Mouse (Mus musculus): ENCODE measurements around the gene N4bp2l1.

N4bp2l1 gene

DNA sequence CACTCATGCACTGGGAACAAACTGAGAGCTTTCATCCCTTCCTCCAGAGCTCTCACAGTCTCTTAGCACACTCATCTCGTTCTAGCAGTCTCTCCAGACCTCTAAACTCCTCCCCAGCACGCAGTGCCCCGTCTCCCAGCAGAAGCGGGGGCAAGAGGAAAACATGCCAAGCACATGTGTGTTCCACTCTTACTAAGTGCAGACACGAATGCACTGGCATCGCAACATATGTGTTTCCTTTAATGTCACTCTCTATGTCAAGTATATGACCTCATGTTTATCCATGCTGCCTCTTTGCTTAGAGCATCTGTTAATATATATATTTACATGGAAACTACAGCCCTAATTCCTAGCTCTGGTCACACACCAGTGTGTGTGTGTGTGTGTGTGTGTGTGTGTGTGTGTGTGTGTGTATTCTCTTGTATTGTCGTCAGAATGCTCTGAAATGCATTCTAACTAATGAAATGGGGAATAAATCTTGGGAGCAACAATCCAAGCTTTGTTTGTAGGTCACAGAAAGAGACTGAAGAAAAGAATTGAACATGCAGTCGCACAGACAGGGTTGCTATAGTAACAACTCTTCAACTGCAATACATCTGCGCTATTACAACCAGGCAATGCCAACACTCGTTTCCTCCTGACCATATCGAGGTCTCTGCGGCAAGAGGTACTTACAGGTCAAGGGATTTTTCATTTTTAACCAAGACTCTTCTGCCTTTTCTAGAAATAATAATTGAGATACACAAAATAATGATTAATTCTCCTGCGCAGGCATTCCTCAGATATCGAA lies 4.6 kb upstream of the N4bp2l1 start:
- POLR2A ChIA-PET: interaction anchor here in 1 of 4 experiments (0.6 to 1.2 kb wide), 3 partner anchors 23 to 79 kb away, joined by 3 read pairs; partner anchors contain the start of gene N4bp2l2
- CTCF ChIA-PET: interaction anchor here in 1 of 4 experiments (0.5 kb wide), 1 partner anchor 141 kb away, joined by 3 read pairs; no protein-coding TSS in a partner anchor

DNA sequence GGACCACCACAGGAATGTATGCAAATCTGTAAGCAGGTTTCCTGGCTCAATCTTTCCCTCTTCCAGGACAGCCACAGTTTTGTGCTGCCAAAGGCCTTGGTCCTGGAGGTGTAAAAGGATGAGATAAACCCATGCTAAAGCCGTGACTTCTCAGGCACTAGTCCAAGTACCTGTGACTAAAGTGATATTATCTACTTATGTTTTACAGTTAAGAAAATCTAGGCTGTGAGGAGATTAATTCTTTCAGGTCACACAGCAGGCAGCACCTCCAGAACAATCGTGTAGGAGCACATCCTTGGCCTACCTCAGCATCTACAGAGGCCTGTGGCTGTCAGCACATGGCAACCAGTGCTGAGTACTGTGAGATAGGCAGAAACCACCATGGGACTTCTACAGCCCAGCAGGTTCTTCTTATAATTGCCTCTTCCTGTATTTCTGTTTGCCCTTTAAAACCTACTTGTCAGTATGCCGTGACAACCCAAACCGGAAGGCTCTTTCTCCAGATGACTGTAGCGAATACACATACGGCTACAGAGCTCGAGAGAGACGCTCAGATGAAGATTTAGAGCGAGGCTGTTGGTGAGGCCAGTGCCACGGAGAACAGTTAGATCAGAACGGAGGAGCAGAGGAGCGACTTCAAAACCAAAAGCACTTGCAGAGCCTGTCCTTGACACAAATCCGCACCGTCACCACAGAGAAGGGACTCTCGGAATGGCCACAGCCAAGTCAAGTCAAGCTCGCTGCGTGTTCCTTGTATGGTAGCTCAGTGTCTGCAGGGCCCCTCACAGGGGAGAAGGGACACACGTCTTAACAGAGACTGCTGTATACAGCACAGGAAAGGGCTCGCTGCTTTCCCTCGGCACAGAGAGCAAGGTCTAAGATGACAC lies 3.8 kb upstream of the N4bp2l1 start:
- POLR2A ChIA-PET: interaction anchor here in 2 of 4 experiments (0.5 to 1.2 kb wide), 3 partner anchors 10 to 65 kb away, joined by 3 read pairs; partner anchors contain the start of gene N4bp2l2 (in 1 of the 2)
- CTCF ChIA-PET: no interaction called here

DNA sequence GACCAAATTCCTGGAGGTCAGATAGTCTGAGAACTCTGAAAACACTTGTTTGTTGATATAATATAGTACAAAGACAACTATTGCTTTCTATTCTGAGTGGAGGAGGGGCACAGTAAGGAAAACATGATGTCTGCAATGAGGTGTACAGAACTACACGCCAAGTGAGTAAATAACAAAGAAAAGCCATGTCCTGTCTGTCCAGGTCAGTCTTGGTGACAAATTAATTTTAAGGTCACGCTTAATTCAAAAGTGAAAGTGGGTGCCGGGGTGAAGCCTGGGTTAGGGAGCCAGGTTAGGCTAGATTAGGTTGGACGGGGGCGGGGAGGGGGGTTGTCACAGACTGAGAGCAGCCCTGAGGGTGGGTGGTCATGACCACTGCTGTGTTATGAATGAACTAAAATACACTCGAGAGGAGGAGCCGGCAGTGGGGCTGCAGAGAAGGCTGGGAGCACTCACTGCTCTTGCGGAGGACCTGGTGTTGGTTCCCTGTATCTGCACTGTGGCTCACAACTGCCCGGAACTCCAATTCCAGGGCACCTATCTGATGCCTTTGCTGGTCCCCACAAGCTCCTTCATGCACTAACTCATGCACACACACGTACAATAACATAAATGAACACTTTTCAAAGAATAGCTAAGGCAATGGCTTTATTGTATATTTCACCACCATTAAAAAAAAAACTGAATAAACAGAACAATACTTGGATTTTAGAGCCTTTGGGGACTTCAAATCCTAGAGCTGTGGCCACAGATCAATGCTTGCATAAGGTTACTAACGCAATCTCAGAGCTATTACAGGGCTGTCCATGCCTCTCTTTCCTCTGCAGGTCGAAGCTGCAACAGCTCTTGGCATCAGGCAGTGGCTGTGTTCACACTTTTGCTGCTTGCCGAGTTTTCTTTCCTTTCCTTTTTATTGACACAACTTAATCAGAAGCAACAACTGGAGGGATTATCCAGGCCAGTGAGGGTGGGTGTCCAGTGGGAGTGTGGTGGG lies 2.6 kb upstream of the N4bp2l1 start:
- ChIA-PET CTCF (interaction anchor here in 1 of 4 experiments (0.5 kb wide), 1 partner anchor 374 kb away, joined by 4 read pairs; no protein-coding TSS in a partner anchor), POLR2A (interaction anchor here in 3 of 4 experiments (0.7 to 1.8 kb wide), 5 partner anchors 11 to 112 kb away, joined by 3 to 10 read pairs (median 5); partner anchors contain the start of gene N4bp2l2 (in 1 of the 3))

DNA sequence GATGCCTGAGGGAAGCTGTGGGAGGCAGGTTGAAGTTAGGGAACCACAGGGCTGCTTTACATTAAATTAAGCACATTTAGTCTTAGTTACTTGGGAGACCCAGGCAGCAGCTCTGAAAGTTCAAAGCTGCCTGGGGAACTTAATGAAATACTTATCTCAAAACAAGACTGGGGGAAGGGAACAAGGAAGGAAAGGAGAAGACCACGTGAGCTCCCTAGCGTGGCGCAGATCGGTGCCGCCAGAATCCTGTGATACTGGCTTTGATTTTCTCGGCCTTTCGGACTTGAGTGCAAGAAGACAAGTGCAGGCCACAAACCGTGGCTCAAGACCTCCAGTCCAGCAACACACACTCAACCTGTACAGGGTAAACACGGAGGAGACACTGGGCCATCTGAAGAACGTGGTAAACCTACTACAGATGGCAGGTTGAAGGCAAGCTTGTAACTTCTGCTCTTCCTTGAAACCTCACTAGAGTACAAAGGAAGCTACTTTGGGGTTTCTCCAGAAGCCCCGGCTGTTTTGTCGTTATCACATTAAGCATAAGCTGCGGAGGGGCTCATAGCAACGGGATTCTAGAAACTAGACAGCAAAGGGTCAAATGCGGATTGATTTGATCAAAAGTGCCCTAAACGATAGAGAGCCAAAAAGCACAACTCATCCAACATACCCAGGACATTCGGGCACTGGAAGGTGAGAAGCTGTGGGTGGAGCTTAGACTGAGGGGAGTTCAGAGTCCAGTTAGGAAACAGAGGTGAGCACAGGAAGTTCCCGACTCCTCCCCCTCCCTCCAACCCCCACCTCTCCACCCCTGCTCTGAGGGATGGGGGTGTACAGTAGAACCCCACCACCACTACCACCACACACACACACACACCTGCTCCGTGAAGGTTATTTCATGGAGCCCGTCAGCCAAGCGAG lies 1.5 kb upstream of the N4bp2l1 start:
- ChIA-PET POLR2A (interaction anchor here in 3 of 4 experiments (0.7 to 2.2 kb wide), 14 partner anchors 10 to 111 kb away, joined by 3 to 12 read pairs (median 4); partner anchors contain the start of genes N4bp2l2 (in 2 of the 3) and Brca2 (in 1 of the 3)), CTCF (interaction anchor here in 1 of 4 experiments (1.1 kb wide), 1 partner anchor 378 kb away, joined by 3 read pairs; no protein-coding TSS in a partner anchor)

DNA sequence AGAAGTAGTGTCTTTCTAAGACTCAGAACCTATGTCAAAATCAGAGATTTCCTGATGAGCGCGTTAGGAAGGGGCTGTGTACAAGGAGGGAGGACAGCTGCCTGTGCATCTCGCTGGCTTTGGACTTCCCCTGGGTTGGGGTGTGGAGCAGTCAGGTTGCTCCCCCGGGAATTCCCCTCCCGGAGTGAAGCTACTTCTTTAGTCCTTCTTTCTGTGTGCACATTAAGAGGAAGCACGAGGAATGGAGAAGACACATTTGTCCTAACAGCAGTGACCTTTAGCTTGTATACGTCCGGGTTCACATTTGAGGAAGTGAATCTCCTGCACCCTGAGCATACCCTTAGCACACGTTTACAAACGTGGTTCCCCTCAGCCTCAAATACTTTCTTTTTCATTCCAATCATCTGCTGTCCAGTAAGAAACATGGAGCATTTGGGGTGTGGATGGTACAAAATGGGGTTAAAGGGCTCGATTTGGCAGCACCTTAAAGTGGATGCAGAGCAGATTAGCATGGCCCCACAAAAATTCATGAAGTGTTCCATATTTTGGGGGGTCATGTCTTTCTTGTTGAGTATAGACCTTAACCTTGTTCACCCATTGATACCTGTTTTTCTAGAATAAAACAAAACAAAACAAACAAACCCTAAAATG lies 1.5 kb downstream of the N4bp2l1 start:
- POLR2A ChIA-PET: interaction anchor here in 2 of 4 experiments (0.7 to 1.4 kb wide), 6 partner anchors 13 to 428 kb away, joined by 3 to 4 read pairs (median 4); partner anchors contain the start of gene N4bp2l2 (in 1 of the 2)
- CTCF ChIA-PET: no interaction called here

DNA sequence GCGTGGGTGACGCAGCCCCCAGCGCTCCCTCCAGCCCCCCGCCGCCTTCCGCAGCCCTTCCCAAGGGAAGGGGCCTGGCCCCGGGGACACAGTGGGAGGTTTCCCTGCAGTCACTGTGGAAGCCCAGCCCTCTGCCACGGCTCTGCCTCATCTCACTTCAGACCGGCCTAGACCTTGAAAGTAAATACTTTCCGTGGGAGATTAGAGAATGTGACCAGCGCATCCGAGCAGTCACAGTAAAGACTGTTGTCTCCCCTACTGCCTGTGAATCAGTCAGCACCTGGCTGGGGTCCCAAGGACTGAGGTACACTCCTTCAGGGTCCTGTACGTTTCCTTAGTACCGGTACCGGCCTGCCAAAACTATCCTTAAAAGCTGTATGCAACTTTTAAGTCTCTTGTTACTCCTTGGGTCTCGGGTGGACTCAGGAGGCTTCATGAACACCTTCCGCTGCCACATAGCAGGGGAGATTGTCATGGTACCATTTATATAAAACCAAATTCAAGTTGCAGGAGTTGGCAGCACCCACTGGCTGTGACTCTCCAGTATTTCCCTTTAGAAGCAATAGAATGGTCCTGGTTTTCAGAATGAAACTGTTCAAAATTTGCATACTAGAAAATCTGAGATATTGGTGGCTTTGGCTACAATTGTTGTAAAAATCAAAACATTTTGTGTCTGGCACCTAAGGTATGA lies 2.2 kb downstream of the N4bp2l1 start:
- ChIA-PET CTCF (interaction anchor here in 3 of 4 experiments (0.5 to 1.0 kb wide), 4 partner anchors 72 to 1137 kb away, joined by 3 to 8 read pairs (median 3); partner anchors contain the start of gene Brca2 (in 1 of the 3)), POLR2A (interaction anchor here in 3 of 4 experiments (0.5 to 1.7 kb wide), 17 partner anchors 11 to 774 kb away, joined by 3 to 7 read pairs (median 4); partner anchors contain the start of genes Brca2 (in 2 of the 3) and N4bp2l2 (in 2 of the 3))

DNA sequence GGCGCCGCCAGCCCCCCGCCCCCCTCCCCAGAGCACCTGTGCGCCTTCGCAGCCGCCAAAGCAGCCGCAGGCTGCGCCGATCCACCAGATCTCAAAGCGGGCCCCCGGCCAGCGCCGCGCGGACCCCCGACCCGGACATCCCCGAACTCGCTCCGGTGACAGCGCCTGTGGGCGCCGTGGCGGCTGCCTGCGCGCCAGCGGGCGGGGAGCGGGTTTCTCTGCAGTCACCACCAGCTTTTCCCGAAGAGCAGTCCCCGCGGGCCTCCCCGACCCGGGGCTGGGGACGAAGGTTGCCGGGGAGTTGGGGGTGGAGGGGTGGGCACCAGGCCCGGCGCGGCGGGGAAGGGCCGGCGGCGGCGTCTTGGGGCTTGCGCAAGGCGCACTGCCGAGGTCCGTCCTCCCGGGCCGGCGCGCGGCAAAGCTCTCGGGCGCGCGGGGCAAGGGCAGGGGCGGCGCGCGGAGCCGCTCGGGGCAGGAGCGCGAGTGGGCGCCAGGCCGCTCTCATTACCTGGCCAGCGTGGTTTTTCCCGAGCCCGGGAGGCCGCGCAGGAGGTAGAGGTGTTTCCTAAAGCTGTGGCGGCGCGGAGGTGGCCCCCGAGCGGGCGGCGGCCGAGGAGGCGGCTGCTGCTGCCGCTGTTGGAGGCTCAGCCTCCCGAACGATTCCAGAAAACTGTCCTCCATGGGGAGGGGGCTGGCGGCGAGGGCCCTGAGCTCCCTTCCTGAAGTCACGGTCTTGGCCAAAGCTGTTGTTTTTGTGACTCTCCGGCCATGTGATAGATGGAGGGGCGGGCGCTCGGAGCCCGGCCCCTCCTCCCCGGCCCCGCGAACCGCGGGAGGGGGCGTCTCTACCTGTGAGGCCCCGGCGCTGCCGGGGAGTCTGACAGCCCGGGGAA lies 3.0 kb downstream of the N4bp2l1 start:
- POLR2A ChIA-PET: interaction anchor here (0.5 to 1.7 kb wide), 18 partner anchors 11 to 774 kb away, joined by 3 to 7 read pairs (median 3); partner anchors contain the start of genes Brca2 (in 3 of the 4) and N4bp2l2 (in 2 of the 4)
- CTCF ChIA-PET: interaction anchor here (0.5 to 1.0 kb wide), 5 partner anchors 71 to 1136 kb away, joined by 3 to 8 read pairs (median 3); partner anchors contain the start of genes Brca2 (in 1 of the 4) and Pds5b (in 1 of the 4)

DNA sequence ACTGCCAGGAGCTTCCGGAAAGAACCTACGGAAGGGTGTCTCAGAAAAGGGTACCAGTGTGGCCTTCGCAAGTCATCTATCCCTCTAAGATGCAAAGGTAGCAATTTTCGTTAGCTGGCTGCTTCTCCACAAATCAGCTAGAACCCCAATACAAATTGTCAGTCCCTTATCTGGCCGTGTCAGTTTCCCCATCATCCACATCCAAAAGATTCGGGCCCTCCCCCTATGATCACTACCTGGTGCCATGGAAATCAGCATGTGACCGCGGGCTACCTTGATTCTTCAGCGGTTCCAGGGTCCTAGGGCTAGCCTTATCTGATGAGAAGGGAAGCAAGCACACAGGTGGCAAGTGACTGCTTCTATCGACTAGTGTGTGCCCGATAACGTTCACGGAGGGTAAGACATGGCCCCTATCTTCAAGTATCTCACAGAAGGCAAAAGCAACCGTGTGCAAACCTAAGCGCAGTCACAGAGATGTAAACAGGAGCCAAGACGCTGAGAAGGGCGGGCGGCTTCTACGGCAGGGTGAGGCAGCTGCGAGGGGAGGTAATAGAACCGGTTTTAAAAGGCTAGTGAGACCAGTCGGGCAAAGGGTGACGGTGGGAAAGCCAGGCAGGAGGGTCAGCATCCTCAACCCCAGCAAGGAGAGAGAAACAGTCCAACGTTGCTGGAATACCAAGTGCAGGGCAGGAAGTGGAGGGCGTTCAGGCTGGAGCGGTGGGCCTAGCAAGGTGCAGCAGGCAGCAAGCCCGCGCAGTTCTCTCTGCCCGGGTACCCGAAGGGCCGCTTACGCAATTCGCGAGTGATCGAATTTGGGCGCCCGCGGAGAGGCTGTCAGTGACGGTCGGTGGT lies 3.9 kb downstream of the N4bp2l1 start:
- ChIA-PET POLR2A (interaction anchor here in 3 of 4 experiments (0.5 to 1.7 kb wide), 12 partner anchors 10 to 775 kb away, joined by 3 to 7 read pairs (median 3); partner anchors contain the start of genes Brca2 (in 1 of the 3) and N4bp2l2 (in 1 of the 3)), CTCF (no interaction called here)

DNA sequence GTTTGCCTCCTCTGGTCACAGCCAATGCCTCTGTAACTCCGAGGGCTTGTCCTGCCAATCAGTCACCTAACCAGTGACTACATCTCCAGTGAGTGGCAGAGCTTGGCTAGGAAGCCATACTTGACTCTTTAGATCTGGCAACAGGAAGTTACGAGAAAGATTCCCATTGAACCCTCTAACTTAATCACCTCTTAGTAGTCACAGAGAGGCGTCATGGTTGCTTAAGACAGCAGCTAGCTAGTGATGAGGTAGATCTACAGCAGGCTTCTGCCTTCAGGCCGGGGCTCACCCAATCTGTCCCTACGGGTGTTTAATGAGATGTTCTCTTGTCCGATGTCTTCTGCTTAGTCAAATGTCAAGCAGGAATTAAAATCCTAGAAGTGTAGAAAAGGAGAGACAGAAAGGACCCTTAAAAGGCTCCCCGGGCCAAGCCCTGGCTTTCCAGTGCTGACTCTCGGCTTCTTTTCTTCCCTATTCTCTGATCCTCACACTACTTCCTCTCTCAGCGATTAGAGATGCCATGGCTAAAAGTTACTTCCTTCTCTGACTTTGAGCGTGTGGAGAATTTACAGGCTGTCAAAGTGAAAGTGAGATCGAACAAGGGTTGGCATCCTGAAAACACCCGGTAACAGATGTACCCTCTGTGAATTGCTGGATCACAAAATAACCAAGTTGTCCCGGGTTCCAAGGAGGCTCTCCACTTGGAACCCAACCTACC lies 4.6 kb downstream of the N4bp2l1 start:
- ChIA-PET CTCF (no interaction called here), POLR2A (interaction anchor here in 1 of 4 experiments (0.5 to 0.6 kb wide), 3 partner anchors 26 to 98 kb away, joined by 3 read pairs; no protein-coding TSS in a partner anchor)

DNA sequence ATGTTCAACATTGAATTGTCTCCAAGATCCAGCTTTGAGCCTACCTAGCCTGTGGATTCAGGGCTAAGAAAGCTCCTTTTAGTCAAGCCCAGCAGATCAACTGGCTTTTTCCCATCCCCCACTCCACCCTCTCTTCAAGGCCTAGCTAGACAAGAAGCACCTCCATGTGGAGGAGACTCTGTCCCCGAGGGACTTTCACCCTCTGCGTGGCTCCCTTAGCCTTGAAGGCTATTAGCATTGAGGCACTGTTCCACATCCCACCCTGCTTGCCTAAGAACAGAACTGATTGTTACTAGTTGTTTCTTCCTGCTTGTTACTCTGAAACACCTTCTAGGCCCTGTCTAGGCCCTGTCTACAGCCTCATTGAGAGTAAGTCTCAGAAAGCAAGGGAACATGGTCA lies 7.0 kb downstream of the N4bp2l1 start:
- POLR2A ChIA-PET: interaction anchor here in 1 of 4 experiments (1.0 kb wide), 1 partner anchor 67 kb away, joined by 3 read pairs; no protein-coding TSS in a partner anchor
- CTCF ChIA-PET: no interaction called here

DNA sequence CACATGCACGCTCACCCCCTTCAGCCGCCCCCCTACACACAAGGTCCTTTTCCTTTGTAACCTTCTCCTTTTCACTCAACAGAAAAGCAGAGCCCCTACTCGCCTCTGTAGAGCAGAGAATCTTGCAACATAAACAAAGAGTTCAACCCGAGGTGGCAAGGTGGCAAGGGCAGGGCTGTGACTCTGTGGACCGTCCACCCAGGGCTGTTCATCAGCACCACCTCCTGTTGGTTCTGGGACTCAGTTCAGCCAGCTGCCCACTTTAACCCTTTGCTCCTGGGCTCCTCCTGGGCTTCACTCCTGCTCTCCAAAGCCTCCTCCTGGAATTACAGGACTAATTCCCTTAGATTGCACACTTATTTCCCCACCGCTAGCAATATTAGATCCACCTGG lies 12.7 kb downstream of the N4bp2l1 start:
- ChIA-PET CTCF (interaction anchor here in 1 of 4 experiments (0.7 kb wide), 1 partner anchor 34 kb away, joined by 3 read pairs; no protein-coding TSS in a partner anchor), POLR2A (no interaction called here)

DNA sequence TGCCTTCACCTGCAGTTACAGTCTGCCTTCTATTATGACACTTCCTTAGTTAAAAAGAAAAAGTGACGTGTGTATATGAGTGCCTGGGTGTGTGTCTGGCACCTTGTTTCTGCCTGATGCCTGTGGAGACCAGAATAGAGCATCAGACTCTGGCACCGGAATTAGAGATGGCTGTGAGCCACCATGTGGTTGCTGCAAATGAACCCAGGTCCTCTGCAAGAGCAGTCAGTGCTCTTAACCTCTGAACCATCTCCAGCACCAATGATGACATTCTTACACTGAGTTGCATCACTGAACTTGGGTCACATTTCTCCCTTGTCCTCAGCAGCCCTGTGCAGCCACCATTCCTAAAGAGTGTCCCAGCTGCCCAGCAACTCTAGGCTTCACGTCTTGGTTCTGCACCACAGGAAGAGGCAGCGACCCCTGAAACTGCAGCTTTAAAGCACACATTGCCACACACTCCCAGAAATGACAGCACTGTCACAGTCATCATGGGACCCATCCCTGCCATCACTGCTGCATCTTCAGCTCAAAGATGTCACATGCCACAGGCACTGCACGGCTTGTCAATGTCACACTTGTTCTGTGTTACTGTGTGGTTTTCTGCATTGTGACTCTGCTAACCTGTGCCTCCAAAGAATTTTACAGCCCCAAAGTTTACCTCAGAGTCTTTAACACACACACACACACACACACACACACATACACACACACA lies 13.2 kb downstream of the N4bp2l1 start:
- POLR2A ChIA-PET: interaction anchor here in 3 of 4 experiments (0.8 to 1.2 kb wide), 3 partner anchors 11 to 25 kb away, joined by 3 to 4 read pairs (median 4); no protein-coding TSS in a partner anchor
- CTCF ChIA-PET: interaction anchor here in 1 of 4 experiments (0.7 kb wide), 1 partner anchor 34 kb away, joined by 3 read pairs; no protein-coding TSS in a partner anchor

Measured in embryonic stem cell, embryonic (primary cell).